Mouse (Mus musculus) forebrain, embryonic 11.5 days (tissue): ENCODE measurements at regions not wholly inside any gene's neighbourhood (a gene's known extent, or its start where the extent isn't known, plus 50 kb on each side); places are given as distances from the start of the nearest gene placed in this dataset.
A peak's percentile ranks its signal among the peaks of the same experiment; 100 is the strongest.
"Not testable (repeated sequence)": the region's sequence is repeated elsewhere in the genome, so short reads cannot be mapped to it uniquely, and the experiment has no call there.

Experiments
- ATAC-seq: fragments of 200-750 bp; cut with Nextera tagmentation; replicated peaks from 2 replicates; pipeline ENCODE4 v1.8.0; 2017; ENCODE audit warnings: moderate TSS enrichment; ENCODE audit not compliant: low FRiP score
- DNase-seq: peaks from one replicate; pipeline ENCODE4 v3.0.0-alpha.2; 2017; ENCODE audit warnings: low spot score
- H3K27ac ChIP-seq: fragments of 300-500 bp; sonication (generic); 2 replicates; pipeline ENCODE4 v1.5.1; 2014; ENCODE audit warnings: low read depth, low read length
- H3K27me3 ChIP-seq: fragments of 300-500 bp; sonication (generic); 2 replicates; pipeline ENCODE4 v1.6.1; 2014; ENCODE audit warnings: mild to moderate bottlenecking, low read length, mixed read lengths; ENCODE audit not compliant: control insufficient read depth, insufficient read depth
- H3K36me3 ChIP-seq: fragments of 300-500 bp; sonication (generic); 2 replicates; pipeline ENCODE4 v1.6.1; 2014; ENCODE audit warnings: mild to moderate bottlenecking, low read length, moderate library complexity, mixed read lengths; ENCODE audit not compliant: control insufficient read depth, insufficient read depth
- H3K4me1 ChIP-seq: fragments of 300-500 bp; sonication (generic); replicated peaks from 2 replicates; pipeline ENCODE4 v1.6.1; 2014; ENCODE audit warnings: low read length, mixed read lengths; ENCODE audit not compliant: control insufficient read depth, insufficient read depth
- H3K4me2 ChIP-seq: fragments of 300-500 bp; sonication (generic); 2 replicates; pipeline ENCODE4 v1.6.1; 2014; ENCODE audit warnings: low read depth, mild to moderate bottlenecking, low read length, moderate library complexity, mixed read lengths; ENCODE audit not compliant: severe bottlenecking
- H3K4me3 ChIP-seq: fragments of 300-500 bp; sonication (generic); 2 replicates; pipeline ENCODE4 v1.5.1; 2014; ENCODE audit warnings: low read depth, low read length
- H3K9ac ChIP-seq: fragments of 300-500 bp; sonication (generic); 2 replicates; pipeline ENCODE4 v1.6.1; 2014; ENCODE audit warnings: low read length
- H3K9me3 ChIP-seq: fragments of 300-500 bp; sonication (generic); 2 replicates; pipeline ENCODE4 v1.6.1; 2016; ENCODE audit warnings: low read length, mixed read lengths; ENCODE audit not compliant: control insufficient read depth
- WGBS: fragments of 180-500 bp; shearing (Covaris S2); extraction: QIAGEN DNeasy Blood & Tissue Kit; methylation state at CpG from one replicate; pipeline ENCODE4 v1.1.7; 2014; 5-methylcytosine and 5-hydroxymethylcytosine counted together

DNA sequence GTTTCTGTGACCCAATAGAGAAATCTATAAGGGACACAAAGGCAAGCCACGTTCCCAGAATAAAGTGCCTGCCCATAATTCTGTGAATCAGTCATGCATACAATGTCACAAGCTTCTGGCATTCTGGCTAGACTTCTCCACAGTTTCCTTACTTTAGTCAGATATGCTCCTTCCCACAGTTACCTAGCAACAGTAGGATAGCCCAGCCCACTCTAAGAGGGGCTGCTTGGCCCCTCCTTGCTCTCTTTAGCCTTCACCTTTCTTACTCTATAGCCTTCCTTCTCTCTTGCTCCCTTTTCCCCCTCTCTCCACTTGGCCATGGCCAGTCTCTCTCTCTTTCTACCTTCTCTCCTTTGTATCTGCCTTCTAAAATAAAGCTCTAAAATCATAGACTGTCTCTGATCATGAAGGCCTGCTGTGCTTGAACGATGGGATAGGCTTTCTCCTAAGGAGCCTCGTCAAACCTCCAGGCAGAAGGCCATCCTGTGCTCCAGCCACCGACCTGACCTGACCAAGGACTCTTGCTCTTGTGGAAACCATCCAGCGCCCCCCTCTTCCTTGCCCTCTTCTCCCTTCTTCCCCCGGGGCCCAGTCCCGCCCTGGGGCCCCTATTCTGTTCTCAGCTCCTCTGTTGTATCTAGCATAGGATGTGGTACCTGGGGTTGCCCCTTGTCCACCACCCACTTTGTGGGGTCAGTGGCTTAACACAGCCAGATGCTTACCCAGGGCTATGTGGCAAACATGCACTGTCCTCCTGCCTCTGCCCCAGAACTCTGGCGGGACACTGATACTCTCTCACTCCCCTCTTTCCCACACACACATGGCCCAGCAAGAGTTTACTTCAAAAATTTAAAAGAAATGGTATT, 1723.8 kb upstream of the Igfbp7 start:
- Histone ChIP-seq H3K9me3 (no peaks in the 10 kb centered on the region), H3K4me2 (no peak overlapping the region), H3K27me3 (no peaks in the 10 kb centered on the region), H3K36me3 (no peaks in the 10 kb centered on the region), H3K9ac (no peak overlapping the region), H3K4me1 (no peaks in the 10 kb centered on the region), H3K4me3 (no peak overlapping the region), H3K27ac (no peak overlapping the region)
- 76% methylated on average over 8 of the region's 8 CpGs for WGBS
- ATAC-seq (peak; percentile 72), DNase-seq (no peak)

DNA sequence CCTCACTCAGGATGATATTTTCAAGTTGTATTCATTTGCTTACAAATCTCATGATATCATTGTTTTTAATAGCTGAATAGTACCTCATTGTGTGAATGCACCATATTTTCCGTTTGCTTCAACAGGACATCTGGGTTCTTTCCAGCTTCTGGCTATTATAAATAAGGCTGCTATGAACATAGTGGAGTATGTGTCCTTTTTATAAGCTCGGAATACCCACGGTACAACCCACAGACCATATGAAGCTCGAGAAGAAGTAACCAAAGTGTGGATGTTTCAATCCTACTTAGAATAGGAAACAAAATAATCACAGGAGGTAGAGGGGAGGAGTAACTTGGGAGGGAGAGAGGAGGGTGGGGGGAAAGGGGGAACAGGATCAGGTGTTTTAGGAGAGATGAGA, 1675.3 kb upstream of the Igfbp7 start:
- no peaks in the 10 kb centered on the region for H3K36me3 ChIP-seq
- no peak overlapping the region for H3K4me2 ChIP-seq
- no peak overlapping the region for H3K4me3 ChIP-seq
- H3K4me1 ChIP-seq = no peaks in the 10 kb centered on the region
- no peak for DNase-seq
- H3K27me3 ChIP-seq = no peaks in the 10 kb centered on the region
- H3K27ac ChIP-seq = no peak overlapping the region
- ATAC-seq = no peak
- 93% methylated on average over 4 of the region's 4 CpGs for WGBS
- H3K9ac ChIP-seq = no peak overlapping the region
- no peaks in the 10 kb centered on the region for H3K9me3 ChIP-seq

DNA sequence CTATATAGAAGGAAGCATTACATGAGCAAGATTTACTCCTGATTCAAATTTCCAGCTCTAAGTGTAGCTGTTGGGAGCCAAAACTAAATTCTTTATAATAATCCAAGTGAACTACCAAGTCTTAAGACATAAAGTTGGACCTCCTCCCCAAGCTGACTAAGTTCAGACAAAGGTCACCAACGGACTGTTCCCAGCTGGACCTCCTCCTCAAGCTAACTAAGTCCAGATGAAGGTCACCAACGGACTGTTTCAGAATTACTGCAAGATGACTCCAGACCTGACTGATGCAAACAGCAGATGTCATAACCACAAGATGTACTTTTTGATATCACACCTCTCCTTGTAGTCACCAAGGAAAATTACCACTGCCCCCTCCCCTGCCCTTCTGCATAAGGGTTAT, 1652.0 kb upstream of the Igfbp7 start:
- H3K4me2 ChIP-seq, H3K27ac ChIP-seq, H3K4me1 ChIP-seq, H3K27me3 ChIP-seq, H3K9me3 ChIP-seq, H3K36me3 ChIP-seq, ATAC-seq, H3K4me3 ChIP-seq, DNase-seq, H3K9ac ChIP-seq: not testable (repeated sequence)
- 74% methylated on average over 2 of the region's 2 CpGs for WGBS
